Mouse (Mus musculus): ENCODE results near the gene Zc3h18.

Gene Zc3h18

DNA sequence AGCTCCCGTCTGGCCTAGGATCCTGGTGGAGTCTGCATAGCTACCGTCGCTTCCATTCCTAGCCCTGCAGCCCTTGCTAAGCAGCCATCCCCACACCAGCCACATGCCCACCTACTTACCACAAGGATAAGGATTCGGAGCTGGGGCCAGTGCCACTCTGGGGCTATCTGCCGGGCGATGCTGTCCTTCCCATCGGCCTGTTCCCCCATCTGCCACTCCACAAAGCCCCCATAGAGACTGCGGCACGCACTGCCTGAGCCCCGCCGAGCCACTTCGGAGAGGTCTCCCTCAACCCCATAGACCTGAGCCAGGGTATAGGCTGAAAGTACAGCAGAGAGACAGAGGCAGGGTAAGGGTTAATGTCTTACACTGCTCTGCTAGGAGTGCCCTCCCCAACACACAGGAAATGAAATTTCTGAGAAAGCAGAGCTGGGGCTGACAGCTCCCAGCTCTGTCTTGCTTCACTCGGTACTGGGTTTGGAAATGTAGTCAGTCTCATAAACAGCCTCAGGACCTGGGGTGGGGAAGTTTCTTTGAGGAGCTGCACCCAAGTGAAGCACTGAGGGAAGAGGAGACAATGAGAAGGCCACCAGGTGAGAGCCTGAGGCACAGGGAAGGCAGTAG lies 61.4 kb downstream of the Zc3h18 start:
- no peak for DNase-seq

- DNase-seq = no peak
These were observed 62.9 kb downstream of the Zc3h18 start for GRCm38 (mm10) chr8:122439336-122439735.

DNA sequence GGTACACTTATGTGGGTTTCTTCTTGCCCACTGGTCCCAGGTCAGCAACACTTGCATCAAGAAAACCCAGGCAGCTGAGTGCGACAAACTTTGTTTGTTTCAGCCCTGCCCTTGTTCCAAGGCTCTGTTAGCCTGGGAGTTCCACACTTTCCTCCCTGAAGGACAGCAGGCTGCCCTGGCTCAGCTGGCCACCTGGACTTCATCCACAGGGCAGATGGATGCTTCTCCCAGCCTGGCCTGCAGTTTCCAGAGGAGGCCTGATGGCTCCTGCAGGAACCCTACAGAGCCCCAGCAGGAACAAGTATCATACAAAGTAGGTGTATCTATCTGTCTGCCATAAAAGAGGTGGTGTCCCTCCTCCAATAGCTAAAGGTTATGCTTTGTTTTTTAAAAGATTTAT lies 64.9 kb downstream of the Zc3h18 start:
- no peak for DNase-seq

DNA sequence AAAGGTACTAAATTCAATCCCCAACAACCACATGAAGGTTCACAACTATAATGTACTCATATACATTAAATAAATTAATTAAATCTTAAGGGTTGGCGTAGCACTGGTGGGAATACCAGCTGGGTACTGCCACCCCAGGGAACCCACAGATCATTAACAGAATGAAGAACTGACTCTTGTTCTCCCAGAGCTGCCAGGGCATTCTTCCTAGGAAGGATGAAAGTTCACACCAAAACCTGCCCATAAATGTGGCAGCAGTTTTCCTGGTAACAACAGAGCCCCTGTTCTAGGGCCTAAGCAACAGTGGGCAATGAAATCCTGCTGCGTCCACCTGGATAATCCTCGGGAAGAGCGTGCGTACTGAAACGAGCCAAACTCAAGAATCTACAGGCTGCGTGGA lies 65.9 kb downstream of the Zc3h18 start:
- DNase-seq = peak; percentile 56

DNA sequence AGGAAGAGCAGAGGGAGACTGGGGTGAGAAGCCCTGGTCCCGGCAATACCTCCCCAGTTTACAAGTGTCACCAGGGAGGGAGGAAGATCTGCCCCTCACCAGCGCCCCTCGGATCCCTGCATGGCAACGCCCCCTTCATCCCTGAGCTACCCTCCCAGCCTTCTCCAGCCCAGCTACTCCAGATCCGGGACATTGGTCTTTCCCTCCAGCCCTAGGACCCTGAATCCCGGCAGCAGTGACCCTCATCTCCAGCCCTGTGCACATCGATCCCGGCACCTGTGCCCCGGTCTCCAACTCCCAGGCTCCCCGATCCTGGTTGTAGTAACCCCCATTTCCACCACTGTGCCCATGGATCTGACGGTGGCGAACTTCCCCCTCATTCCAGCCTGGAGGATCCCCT lies 66.4 kb downstream of the Zc3h18 start:
- no peak for DNase-seq

GRCm38 (mm10) chr8:122443262-122444006 lies 67.0 kb downstream of the Zc3h18 start, which contains the start of gene Mvd:
TSS of gene Mvd (minus strand) at chr8:122443422.
- DNase-seq = peak; percentile 100

GRCm38 (mm10) chr8:122444058-122444748 lies 67.8 kb downstream of the Zc3h18 start:
- DNase-seq = peak; percentile 92

GRCm38 (mm10) chr8:122445203-122445602 lies 68.8 kb downstream of the Zc3h18 start:
- no peak for DNase-seq

DNA sequence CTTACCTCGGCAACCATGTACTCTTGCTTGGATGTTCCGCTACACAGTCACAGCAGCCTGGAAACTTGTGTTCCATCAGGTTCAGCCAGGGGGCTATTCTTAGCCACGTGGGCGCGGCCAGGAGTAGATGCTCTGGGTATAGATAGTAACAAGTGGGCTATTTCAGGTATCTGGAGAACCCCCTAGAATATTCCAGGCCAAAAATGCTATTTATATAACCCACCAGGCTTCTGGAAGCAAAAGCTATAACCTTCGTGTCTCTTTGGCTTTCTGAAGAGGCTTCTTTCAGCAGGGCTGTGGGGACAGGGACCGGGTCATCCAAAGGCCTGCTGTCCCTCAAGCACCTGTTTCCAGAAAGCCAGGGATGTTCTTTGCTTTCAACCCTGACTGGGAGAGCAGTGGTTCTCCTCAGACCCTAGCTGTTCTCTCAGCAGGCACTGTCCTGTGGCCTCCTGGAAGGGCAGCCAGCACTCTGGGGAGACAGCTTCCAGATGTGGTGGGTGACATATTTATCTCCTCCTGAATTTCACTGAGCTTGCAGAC lies 74.8 kb downstream of the Zc3h18 start:
- no peak for DNase-seq

GRCm38 (mm10) chr8:122452154-122452553 lies 75.7 kb downstream of the Zc3h18 start:
- no peak for DNase-seq

DNA sequence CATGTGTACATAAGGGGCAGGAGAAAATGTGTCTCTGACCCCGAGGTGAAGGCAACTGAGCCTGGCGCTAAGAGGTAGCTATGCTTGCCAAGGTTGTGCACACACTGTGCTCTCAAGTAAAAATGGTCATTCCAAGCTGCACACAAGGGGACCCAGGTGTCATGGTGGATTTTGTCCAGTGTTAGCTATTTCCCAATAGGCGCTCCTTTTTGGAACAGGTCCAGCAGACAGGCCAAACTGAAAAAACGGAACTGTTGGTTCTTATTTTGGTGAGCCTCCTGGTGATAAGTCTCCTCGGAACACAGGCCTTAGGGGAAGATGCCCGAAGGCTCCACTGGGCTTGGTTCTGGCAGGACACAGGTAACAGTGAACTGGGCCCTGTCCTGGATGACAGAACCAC lies 78.0 kb downstream of the Zc3h18 start:
- no peak for DNase-seq

GRCm38 (mm10) chr8:122457171-122457570 lies 80.8 kb downstream of the Zc3h18 start:
- no peak for DNase-seq

DNA sequence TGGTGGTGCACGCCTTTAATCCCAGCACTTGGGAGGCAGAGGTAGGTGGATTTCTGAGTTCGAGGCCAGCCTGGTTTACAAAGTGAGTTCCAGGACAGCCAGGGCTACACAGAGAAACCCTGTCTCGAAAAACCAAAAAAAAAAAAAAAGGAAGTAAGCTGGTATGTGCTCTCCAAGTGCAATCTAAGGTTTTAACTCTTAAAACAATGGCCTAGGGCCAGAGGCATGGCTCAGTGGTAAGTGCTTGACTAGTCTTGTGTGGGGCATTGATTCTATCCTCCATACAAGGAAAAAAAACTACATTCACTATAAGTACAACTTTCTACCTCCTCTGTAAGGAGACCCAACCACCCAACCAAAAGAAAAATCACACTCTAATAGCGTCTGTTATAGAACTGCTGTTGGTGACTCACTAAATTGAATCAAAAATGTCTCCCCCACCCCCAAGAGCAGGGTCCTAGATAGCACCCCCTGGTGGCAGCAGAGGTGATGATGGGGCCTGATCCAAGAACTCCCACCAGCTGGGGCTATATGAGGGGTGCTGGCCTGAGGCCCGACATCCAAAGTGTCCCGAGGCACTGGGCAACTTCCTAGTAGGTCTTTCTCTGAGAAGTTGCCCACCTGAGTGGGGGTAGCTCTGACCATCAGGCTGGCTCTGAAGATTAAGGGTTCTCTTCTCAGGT lies 83.0 kb downstream of the Zc3h18 start:
- no peak for DNase-seq

DNA sequence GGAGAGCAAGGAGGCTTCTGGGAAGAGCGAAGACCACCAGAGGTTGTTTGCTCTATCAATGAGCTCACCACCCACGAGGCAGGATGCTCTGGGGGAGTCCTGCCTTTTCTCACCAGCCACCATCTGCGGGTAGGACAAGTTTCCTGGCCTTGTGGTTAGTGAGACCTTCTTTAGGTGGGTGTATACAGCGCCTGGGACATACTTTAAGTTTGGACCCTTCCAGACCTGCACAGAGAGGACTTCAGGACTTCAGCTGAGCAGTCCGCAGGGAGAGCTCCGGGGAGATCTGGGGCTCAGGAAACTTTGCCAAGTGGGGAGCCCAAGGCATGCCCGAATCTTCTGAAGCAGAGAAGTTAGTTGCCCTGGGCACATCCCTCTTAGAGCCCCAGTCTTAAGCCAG lies 83.6 kb downstream of the Zc3h18 start:
- DNase-seq = no peak

- peak; percentile 86 for DNase-seq
These were observed 84.4 kb downstream of the Zc3h18 start, which contains the start of gene Snai3 for GRCm38 (mm10) chr8:122460524-122461472. TSS of gene Snai3 (minus strand) at chr8:122460733.

DNA sequence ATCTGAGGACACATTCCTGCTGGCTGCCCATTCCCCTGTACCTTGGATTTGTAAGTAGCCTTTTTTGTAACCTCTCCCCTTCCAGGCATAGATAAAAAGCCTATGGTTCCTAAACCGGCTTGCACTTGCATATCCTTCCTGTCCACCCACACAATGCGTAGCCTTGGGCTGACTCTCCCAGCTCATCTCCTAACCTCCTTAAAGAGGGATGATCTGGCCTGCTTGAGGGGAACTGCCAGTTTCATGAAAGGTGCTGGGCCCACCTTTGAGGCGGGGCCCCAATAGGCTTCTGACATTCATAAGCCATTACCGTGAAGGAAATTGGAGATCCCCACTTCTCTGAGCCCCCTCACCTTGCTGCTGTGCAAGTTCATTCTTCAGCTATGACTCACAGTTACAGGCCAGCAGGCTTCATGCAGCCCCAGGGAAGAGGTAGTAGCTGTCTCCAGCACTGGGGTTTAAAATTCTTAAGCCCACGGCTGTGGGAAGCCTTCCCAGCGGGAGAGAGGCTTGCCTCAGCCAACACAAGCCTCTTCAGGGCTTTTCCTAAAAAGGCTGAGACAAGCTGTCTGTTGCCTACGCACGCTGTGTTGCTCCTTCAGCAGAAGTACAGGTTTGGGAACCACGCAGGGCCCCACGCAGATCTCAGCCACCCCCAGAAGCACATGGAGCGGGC lies 85.2 kb downstream of the Zc3h18 start:
- DNase-seq = no peak

GRCm38 (mm10) chr8:122462510-122462909 lies 86.1 kb downstream of the Zc3h18 start:
- no peak for DNase-seq

- DNase-seq = no peak
These were observed 87.5 kb downstream of the Zc3h18 start for GRCm38 (mm10) chr8:122463651-122464640.

DNA sequence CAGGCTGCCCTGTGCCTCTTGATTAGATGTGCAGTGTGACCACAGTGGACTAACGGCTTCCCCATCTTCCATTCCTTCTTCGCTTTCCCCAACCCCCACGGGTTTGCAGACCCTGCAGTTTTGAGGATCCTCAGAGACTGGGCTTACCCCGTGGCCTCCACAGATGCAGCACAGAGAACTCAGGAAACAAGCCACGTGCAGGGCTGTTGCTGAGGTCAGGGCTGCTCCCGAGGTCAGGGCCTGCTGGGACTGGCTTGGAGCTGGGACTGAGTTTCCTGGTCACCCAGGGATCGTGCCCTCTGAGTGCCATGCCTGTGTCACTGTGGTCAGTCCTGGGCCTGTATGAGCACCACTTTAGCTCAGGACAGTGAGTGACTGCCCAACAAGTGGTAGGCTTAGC lies 88.6 kb downstream of the Zc3h18 start:
- no peak for DNase-seq

Measured in kidney, adult 9 months (tissue).